Mouse (Mus musculus) thymus, postnatal 25 days (tissue): ENCODE results near the gene Itpr2.

Source experiments
- DNase-seq: peaks from one replicate; pipeline ENCODE4 v3.0.0; 2022

The Itpr2 gene

GRCm38 (mm10) chr6:146410427-146410810 is 91.6 kb downstream of the Itpr2 start:
- DNase-seq: no peak

GRCm38 (mm10) chr6:146409692-146410426 is 92.2 kb downstream of the Itpr2 start:
- DNase-seq: peak; percentile 86

- peak; percentile 56 for DNase-seq
Measured at GRCm38 (mm10) chr6:146405380-146405779, 96.6 kb downstream of the Itpr2 start.

- no peak for DNase-seq
Measured at GRCm38 (mm10) chr6:146404876-146405275, 97.1 kb downstream of the Itpr2 start.

GRCm38 (mm10) chr6:146404156-146404555 is 97.9 kb downstream of the Itpr2 start:
- no peak for DNase-seq

- no peak for DNase-seq
Measured at GRCm38 (mm10) chr6:146402905-146403642, 98.9 kb downstream of the Itpr2 start.

- no peak for DNase-seq
Measured at GRCm38 (mm10) chr6:146397803-146398202, 104.2 kb downstream of the Itpr2 start.

GRCm38 (mm10) chr6:146396253-146396652 is 105.8 kb downstream of the Itpr2 start:
- DNase-seq: no peak

- DNase-seq: no peak
Measured at GRCm38 (mm10) chr6:146395616-146396015, 106.4 kb downstream of the Itpr2 start.

GRCm38 (mm10) chr6:146392188-146392587 is 109.8 kb downstream of the Itpr2 start:
- DNase-seq: no peak

GRCm38 (mm10) chr6:146390159-146390558 is 111.9 kb downstream of the Itpr2 start:
- no peak for DNase-seq

- DNase-seq: no peak
Measured at GRCm38 (mm10) chr6:146388010-146388409, 114.0 kb downstream of the Itpr2 start.

- DNase-seq: peak; percentile 28
Measured at GRCm38 (mm10) chr6:146387039-146387713, 114.8 kb downstream of the Itpr2 start.

GRCm38 (mm10) chr6:146379263-146379662 is 122.8 kb downstream of the Itpr2 start:
- no peak for DNase-seq

- no peak for DNase-seq
Measured at GRCm38 (mm10) chr6:146371511-146371910, 130.5 kb downstream of the Itpr2 start.

GRCm38 (mm10) chr6:146366180-146366579 is 135.8 kb downstream of the Itpr2 start:
- no peak for DNase-seq

- no peak for DNase-seq
Measured at GRCm38 (mm10) chr6:146357911-146358310, 144.1 kb downstream of the Itpr2 start.

- DNase-seq: no peak
Measured at GRCm38 (mm10) chr6:146352258-146352805, 149.7 kb downstream of the Itpr2 start.

GRCm38 (mm10) chr6:146351816-146352215 is 150.2 kb downstream of the Itpr2 start:
- no peak for DNase-seq

GRCm38 (mm10) chr6:146347568-146347967 is 154.5 kb downstream of the Itpr2 start:
- no peak for DNase-seq

- DNase-seq: no peak
Measured at GRCm38 (mm10) chr6:146346545-146347195, 155.4 kb downstream of the Itpr2 start.

GRCm38 (mm10) chr6:146344732-146345131 is 157.3 kb downstream of the Itpr2 start:
- DNase-seq: peak; percentile 47
